Mouse (Mus musculus) gastrocnemius, postnatal 14 days (tissue): Measurements from ENCODE around the gene Appbp2. TPM values are rescaled to one million over a fixed set of nuclear protein-coding genes. Genes with fewer than 3 reads are reported as not detected.

Experiments used
- DNase-seq: peaks from one replicate; pipeline ENCODE4 v3.0.0; 2021; ENCODE audit warnings: mixed read lengths
- intact Hi-C: fragments of 180-260 bp; cut with DNase I; formaldehyde crosslinking; loops from one replicate; pipeline ENCODE4 v1.15.1; 2025; ENCODE audit warnings: low total_unique reads
- total RNA-seq, 2 experiments: library from RNA; stranded (reverse); gene quantifications; 2 replicates each; pipeline ENCODE4 v1.2.3; 2021

The Appbp2 gene
- total RNA-seq, 2 experiments from 2014 or later = 11.3 to 12.0 TPM

GRCm38 (mm10) chr11:85234363-85234989 is 454 bp downstream of the Appbp2 start:
- intact Hi-C loops = no loop called here
- peak; percentile 86 for DNase-seq

DNA sequence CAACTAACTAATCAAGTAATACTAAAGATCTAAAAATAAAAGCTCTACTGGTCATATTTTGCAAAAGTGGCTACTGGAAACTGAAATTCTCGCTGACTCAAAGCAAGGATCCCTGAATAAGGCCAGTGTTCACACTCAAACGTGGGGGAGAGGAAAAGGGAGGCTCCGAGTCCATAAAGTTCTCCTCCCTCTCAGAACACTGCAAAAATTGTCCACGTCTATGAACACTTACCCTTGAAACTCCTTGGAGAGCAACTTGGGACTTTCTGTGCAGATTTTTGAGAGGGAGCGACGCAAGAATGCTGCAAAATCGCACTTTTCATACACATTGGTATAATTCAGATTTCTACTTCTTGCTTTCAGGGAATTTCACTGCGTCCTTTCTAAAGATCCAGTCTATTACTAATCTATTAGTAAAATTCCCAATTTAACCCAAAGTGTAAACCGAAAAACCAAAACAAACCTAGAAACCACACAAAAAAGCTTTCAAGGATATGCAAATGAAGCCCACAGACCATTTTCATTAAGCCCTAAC is 1.2 kb downstream of the Appbp2 start:
- no peak for DNase-seq
- intact Hi-C loops = no loop called here

DNA sequence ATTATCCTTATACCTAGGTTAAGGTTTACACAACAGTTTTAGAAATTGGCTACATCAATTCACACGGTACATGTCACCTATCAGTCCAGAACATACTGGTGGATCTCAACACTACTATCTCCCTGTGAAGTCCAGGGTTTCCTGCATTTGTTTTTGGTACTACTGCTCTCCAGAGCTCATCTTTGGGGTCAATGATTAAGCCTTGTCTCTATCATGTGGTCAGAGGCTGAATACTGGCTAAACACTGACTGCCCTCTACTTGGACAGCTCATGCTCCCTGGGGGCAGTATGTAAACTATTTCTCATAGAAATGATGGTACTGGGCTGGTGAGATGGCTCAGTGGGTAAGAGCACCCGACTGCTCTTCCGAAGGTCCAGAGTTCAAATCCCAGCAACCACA is 11.7 kb downstream of the Appbp2 start:
- DNase-seq = no peak
- intact Hi-C loops = no loop called here

DNA sequence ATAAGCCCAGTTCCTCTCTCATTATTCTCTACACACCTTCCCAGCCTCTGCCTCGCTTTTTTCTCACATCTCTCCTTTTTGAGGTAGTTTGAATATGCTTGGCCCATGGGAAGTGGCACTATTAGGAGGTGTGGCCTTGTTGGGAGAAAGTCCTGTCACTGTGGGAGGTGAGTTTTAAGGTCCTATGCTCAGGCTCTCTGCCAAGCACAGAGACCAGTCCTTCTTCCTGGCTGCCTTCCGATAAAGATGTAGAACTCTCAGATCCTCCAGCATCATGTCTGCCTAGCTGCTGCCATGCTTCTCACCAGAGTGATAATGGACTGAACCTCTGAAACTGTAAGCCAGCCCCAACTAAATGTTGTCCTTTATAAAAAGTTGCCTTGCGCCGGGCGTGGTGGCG is 12.4 kb downstream of the Appbp2 start:
- intact Hi-C loops = no loop called here
- DNase-seq = no peak

GRCm38 (mm10) chr11:85219014-85219413 is 15.9 kb downstream of the Appbp2 start:
- intact Hi-C loops = no loop called here
- no peak for DNase-seq

DNA sequence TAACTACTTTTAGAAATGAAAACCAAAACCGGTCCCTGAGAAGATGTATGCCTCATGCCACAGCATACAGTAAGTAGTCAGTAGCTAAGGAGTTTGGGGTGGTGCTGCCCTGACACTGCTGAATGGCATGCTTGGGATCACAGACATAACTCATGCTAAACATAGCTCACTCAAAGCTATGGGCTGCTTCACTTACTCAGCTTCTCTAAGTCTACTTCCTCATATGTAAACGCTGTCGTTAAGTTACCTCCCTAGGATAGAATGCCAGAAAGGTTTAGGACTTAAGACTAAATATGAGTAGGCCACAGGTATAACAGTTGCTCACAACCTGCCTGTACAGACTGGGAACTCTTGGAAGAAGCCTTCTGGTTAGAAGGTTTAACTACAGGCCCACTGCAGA is 20.3 kb downstream of the Appbp2 start:
- intact Hi-C loops = no loop called here
- no peak for DNase-seq

- DNase-seq = no peak
- intact Hi-C loops = no loop called here
Measured at GRCm38 (mm10) chr11:85213215-85213614, 21.7 kb downstream of the Appbp2 start.

DNA sequence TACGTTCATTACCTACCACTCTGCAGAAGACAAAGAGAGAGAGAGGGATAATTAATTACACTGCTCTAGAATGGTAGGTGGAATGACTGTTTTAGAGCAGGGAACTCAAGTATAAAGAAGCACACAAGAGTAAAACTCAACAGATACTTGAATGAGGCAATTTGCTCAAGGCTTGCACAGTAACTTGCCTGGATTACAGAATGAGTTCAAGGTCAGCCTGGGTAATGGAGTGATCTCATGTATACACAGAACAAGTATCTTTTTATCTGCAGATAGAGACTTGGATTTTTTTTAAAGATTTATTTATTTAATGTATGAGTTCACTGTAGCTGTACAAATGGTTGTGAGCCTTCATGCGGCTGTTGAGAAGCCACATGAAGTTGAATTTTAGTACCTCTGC is 23.8 kb downstream of the Appbp2 start:
- intact Hi-C loops = no loop called here
- DNase-seq = no peak

- intact Hi-C loops = no loop called here
- no peak for DNase-seq
Measured at GRCm38 (mm10) chr11:85206231-85206630, 28.7 kb downstream of the Appbp2 start.

DNA sequence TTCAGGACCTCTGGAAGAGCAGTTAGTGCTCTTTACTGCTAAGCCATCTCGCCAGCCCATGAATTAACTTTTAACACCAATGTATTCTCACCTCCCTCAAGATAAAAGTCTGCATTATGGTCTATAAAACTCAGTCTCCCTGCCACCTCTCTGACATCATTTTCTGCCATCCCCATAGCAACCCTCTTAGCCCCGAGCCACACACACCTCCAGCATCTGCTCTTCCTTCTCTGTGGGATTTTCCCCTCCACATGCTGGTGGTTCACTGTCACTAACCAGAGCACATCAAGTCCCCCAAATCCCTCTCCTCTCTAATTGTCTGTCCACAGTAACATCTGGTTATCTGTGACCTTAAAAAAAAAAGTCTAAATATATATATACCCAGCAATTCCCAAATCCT is 36.0 kb downstream of the Appbp2 start:
- no peak for DNase-seq
- intact Hi-C loops = no loop called here

GRCm38 (mm10) chr11:85196046-85196445 is 38.9 kb downstream of the Appbp2 start:
- DNase-seq = no peak
- intact Hi-C loops = no loop called here

- no peak for DNase-seq
- intact Hi-C loops = no loop called here
Measured at GRCm38 (mm10) chr11:85194206-85194605, 40.7 kb downstream of the Appbp2 start.

DNA sequence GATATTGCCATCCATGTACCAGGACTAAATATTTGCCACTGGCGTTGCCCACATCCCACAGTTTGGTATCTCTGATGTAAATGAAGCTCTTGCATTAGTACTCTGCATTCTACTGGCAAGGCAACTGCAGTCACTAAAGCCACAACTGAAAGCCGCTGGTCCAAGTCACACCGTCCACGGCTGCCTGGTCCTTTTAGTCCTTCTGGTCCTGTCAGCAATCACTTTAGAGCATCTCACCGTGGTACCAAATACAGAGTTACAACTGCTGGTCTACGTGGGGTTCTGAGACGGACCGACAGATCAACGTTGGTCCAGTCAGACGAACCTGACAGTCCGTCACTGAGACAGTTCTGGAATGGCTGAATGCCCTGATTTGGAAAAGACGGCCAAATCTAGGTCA is 44.2 kb downstream of the Appbp2 start:
- intact Hi-C loops = no loop called here
- DNase-seq = no peak

DNA sequence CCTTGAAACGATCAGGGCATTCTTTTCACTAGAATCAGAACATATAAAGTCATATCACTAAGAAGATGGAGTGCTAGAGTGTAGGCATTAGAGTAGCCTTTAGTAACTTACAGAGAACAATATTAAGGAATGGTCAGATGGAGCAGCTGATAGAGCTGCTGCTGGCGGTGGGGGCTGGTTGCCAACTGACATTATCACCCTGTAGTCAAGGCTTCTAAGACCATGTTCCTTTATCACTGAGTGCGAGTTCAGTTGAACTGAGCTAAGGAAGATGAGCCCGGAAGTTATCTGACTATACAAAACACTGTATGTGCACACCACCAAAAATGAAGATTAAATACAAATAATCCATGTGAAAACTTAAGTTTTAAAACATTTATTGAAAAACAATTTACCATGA is 45.8 kb downstream of the Appbp2 start:
- intact Hi-C loops = no loop called here
- DNase-seq = no peak

- no peak for DNase-seq
- intact Hi-C loops = no loop called here
Measured at GRCm38 (mm10) chr11:85184839-85185238, 50.1 kb downstream of the Appbp2 start.

GRCm38 (mm10) chr11:85184082-85184481 is 50.8 kb downstream of the Appbp2 start:
- intact Hi-C loops = no loop called here
- DNase-seq = no peak

DNA sequence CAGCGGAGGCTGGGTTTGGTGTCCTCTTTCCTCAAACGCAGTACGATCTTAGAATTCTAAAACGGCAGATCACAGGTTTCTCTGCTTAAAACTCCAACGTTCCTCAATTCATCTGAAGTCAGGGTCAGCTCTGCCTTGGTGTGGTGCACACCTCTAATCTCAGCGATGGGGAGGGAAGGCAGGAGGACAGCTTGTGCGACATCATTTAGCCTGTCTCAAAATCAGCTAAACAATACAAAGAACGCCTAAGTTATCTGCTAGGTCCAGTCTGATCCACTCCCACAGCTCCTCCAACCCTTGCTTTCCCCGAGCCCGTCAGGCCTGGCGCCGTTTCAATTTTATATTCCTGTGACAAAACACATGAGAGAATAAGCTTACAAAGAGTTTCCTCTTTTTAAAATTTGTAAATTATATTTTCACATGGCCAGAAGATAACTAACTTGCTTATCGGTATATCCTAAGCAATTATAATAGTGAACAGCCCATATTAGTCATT is 51.6 kb downstream of the Appbp2 start:
- intact Hi-C loops = no loop called here

GRCm38 (mm10) chr11:85182617-85183283 is 52.2 kb downstream of the Appbp2 start:
- intact Hi-C loops = no loop called here
- peak; percentile 68 for DNase-seq

More for the DNA sequence above, 51.6 kb downstream of the Appbp2 start:
- DNase-seq = peak; percentile 23

- intact Hi-C loops = no loop called here
- DNase-seq = no peak
Measured at GRCm38 (mm10) chr11:85178413-85178812, 56.5 kb downstream of the Appbp2 start.

DNA sequence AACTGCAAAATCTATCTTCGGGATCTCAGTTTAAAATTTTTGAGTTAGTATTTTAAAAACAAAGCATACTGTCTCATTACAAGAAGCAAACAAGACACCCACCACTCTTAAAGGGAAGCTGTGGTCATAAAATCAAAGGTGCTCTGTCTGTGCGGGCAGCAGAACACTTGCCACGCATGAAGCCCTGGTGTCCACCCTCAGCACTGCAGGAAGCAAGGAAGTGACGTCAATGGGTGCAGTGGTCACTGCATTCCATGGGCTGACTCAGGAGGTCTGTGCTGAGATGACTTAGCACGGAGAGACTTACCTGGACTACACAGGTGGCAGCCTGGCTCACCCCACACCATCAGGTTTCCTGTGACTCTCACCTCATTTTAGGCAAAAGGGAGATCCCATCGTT is 57.2 kb downstream of the Appbp2 start:
- intact Hi-C loops = no loop called here
- no peak for DNase-seq

DNA sequence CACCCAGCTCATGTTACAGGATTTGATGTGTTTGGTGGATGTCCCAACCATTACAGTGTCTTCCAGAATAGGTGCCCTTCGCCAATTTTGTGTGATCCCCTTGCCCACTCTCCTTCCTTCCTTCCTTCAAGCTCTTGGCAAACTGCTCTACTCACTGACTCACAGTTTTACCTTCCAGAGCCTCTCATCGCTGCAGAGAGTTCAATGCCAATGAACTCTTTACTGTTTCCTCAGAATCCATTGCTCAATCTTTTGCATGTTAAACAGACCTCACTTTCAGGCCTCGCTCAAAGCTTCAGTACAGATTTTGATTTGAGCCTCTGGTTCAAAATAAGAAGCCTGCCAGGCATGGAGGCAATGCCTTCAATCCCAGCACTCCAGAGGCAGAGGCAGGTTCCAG is 59.0 kb downstream of the Appbp2 start:
- no peak for DNase-seq
- intact Hi-C loops = no loop called here
